Mouse (Mus musculus) thymus, postnatal 14 days (tissue): Measurements from ENCODE around the gene Arvcf.

Source experiments
- DNase-seq: peaks from one replicate; pipeline ENCODE4 v3.0.0; 2021

Gene Arvcf

DNA sequence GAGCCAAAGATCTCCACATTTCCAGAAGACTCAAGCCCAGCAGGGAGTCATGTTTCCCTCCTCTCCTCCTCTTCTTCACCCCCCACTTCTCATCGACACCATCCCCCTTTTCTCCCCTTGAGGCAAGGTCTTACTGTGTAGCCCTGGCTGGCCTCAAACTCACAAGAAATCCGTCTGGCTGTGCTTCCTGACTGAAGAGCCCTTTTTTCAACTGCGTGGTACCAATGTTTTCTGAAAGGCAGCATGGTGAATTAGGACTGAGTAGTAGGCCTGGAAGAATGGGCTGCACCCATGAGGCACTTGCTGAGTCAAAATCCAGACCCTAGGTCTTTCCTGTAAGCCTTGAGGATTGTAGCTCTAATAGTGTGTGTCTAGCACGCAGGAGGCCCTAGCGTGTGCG is 42.4 kb downstream of the Arvcf start:
- DNase-seq: no peak

DNA sequence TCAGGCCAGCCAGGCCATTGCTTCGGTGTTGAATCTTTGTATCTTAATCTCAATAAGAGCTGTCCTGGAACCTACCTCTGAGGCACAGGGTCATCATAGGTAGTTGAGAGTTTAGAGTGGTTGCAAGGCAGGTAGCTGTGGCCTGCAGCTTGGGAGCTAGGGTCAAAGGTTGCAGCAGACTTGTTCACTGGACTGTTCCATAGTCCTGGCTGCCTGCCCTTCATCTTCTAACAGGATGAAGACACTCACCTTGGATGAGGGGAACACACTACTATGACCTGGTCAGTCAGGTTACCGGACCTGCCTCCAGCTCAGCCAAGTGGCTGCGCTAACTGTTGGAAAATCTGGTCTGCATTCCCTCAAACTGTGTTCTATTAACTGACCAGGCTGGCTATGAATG is 43.1 kb downstream of the Arvcf start:
- DNase-seq: no peak

DNA sequence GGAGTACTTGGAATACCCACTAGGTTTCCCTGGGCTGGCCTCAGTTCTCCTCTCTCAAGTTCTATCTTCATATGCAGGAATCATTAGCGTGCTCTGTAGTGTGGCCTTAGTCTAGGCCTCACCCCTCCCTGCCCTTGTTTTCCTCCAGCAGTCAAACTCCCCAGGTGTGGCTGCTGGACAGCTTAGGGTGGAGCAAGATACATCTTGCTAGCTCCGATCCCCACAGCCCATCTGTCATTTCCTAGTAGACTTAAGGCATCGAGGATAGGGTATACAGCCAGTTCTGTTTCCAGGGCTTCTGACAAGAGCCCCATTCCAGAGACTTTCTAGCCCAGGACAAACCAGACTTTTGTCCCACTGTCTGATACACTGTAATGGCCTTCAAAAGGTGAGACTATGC is 43.7 kb downstream of the Arvcf start:
- DNase-seq: no peak

DNA sequence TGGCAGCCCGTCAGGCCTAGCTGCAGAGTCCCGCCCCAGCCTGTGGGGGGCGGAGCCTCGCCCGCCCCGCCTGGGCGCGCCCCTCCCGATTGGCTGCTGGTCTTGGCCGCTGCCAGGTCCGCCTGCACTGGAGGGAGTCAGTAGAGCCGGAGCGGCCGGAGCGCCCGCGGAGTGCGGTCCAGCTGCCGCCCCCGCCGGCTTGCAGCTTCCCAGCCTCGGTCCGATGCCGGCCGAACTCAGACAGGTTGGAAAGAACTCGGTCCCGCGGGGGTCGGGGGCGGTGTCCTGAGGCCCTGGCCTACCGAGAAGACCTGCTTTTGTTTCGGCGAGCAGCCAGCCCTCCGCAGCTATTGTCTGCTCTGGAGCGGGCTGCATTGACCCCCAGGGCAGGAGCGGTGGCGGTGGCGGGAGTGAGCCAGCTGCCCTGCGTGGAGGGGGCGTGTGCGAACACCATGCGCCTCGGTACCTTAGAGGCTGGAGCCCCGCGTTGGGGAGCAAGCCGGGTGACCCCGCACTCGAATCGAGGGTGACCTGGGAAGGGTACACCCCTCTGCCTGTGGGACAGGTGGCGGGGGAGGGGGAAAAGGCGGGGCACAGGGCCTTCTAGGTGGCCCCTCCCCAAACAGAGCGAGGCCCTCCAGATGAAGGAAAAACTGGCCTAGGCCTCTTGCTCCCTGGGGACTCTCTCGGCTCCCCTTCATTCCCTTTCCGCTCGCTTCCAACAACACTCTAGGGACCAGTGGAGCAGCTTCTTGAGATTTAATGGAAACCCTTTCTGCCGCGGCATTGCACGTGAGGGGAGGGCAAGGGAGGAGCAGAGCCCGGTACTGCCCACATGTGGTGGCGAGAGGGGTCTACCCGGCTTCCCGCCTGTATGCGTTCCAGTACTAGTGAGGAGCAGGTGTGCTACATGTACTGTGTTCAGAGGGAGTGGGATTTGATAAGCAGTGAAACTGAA is 44.8 kb downstream of the Arvcf start:
- peak; percentile 91 for DNase-seq

DNA sequence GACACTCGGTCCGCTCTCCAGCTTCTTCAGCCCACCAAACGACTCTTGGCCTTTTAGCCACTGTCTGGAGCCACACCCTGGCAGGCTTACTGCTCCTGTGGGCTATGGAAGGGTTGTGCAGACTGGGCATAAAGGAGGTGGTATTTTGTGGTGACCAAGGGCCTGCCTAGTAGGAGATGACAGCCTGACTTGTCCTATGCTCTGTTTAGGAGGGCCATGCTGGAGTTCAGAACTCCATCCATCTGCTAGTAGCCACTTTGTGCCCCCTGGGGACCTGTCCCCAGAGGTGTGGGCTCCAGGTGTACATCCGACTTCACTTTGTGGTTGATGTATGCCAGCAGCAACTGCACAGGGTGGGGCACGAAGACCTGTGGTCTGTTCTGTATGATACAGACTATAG is 45.6 kb downstream of the Arvcf start:
- DNase-seq: no peak

DNA sequence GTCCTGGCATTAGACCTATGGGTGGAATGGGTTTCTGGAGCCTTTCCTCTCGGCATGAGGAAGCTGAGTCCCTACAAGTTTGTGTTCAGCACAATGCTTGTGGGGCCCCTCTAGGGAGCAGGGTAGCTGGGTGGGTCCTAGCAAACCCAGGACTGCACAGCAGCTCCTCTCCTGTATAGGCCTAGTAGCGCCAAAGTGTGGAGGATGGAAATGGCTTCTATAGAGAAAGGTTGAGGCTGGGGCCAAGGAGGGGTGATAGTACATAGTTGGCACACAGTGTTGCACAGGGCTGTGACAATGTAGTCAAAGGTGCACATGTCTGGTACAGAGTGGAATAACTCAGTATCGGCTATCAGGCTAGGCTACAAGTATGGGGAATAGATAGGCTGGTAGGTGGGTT is 46.1 kb downstream of the Arvcf start:
- DNase-seq: no peak

DNA sequence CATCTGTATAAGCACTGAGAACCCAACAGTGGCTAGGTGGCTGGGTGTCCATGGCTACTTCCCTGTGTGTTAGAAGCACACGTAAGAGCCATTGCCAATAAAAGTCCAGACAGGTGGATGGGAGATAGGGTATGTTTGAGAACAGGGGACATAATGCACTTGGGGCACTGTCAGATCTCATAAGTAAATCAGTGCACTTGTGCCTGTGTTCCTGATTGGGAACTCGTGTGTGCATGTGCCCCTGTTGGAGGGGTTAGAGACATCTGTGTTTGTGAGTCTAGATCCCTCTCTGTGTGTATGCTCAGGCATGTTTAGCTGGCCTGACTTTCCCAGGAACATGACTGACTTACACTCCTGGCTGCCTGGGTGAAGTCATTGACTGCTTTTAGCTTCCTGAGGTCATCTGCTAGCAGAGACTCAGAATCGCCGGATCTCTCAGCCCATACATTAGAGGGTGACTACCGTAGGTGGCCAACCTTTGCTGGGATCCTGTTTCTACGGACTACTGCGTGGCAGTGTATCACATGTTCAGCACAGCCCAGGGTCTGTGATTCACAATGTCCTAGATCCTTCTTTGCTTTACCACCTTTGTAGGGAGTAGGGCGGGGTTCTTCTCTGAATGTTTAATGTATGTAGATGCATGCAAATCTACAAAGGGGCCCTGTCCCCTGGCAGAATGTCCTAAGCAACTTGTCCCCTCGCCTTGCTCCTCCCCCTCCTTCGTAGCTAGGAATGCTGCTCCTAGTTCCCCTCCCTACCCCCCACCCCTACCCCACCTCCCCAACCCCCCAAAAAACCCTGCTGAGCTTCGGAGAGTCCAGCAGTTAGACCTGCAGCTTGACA is 47.0 kb downstream of the Arvcf start:
- DNase-seq: no peak

DNA sequence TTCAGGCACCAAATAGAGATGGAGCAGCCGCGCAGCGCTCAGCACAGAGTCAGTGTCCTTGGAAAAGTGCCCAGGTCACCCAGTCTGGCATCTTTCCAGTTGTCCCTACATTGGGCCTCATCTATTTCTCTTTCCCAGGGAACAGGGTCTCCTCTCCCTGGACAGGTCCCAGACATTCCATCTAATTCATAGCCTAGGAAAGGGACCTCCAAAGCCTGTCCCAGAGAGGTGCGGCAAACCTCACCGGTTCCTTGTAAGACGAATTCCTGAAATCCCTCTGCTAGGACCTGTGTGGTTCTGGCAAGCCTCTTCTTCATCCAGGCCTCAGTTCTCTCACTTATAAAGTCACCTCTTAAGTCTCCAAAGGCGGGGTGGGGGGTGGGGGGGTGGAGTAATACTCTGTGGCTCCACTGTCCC is 47.6 kb downstream of the Arvcf start:
- no peak for DNase-seq

DNA sequence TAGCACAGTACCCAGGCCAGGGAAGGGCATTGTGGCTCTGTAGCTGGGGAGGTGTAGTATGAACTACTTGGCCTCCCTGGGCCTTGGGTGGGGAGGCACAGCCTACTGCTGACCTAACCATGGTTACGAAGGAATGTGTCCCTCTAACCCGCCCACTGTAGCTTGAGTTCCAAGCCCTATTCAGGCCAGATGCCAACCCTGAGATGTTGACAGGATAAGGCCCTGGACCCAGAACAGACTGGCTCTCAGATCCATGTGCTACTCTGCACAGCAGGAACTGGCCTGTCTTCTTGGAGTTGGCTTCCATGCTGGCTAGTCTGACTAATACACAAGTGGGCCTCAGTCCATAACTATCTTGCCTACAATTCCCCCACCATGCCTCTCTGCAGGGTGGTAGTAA is 48.2 kb downstream of the Arvcf start:
- DNase-seq: no peak

DNA sequence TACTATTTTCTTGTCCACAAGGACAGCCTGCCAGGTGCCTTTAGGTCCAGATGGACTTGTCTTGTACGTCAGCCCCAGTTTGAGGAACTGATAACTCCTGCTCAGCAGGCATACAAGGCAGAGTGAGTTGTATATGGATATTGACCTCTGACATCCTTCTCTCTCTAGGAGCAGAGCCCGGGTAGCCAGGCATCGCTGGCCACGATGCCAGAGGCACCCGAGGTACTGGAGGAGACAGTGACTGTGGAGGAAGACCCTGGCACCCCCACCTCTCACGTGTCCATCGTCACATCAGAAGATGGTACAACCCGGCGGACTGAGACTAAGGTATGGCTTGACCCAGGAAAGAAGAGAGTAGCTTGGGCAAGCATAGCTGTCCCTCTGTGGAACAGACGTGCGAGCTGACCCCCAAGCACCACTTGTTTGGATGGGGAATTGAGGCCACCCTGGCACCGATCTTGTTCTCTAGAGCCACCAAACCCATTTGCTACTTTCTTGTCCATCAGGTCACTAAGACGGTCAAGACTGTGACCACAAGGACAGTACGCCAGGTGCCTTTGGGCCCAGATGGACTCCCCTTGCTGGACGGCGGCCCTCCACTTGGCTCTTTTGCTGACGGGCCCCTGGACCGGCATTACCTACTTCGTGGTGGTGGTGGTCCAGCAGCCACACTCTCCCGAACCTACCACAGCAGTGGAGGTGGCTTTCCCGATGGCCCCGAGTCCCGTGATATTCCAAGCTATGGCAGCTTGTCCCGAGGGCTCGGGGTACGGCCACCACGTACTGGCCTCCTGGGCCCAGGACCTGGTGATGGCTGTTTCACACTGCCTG is 49.0 kb downstream of the Arvcf start:
- DNase-seq: no peak

DNA sequence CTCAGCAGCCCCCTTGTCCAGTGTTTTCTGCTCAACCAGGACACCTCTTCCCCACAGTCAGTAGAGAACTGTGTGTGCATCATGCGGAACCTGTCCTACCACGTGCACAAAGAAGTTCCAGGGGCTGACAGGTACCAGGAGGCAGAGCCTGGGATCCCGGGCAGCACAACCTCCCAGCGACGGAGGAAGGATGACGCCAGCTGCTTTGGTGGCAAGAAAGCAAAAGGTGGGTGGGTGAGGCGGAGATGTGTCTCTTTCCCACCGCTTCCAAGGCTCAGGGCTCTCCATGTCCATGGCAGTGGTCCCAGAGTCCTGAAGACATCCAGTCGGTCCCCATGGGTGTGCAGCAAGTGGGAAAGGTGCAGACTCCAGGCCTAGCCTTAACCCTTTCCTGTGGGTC is 52.0 kb downstream of the Arvcf start:
- DNase-seq: no peak

DNA sequence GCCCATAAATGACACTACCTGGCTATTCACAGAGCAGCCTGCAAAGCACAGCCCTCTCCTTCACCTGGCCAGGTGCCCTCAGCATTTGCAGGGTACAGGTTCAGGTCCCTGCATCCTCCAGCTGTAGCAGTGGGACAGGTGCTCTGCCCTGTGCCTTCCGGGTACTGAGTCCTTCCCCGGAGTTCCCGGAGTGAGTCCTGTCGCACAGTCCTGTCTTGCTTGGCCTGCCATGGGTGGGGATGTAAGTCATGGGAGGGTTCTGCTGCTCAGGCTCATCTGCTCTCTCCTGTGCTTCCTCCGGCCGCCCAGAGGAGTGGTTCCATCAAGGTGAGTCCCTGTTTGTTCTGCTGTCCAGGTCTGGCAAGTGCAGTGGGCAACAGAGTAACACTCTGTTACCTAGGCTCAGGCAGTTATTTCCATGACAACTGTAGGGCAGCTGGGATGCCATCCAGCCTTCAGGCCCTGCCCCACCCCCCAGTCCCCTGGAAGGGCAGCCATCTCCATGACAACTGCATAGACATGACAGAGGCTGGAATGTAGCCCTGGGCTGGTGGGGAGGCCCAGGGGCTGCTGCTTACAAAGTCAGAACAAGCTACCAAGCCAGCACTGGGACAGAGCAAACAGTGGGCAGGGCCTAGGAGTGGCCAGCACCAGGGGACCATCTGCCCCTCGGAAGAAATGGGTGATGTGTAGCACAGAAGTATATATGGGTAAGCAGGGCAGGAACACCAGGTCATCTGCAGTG is 52.7 kb downstream of the Arvcf start:
- DNase-seq: no peak

DNA sequence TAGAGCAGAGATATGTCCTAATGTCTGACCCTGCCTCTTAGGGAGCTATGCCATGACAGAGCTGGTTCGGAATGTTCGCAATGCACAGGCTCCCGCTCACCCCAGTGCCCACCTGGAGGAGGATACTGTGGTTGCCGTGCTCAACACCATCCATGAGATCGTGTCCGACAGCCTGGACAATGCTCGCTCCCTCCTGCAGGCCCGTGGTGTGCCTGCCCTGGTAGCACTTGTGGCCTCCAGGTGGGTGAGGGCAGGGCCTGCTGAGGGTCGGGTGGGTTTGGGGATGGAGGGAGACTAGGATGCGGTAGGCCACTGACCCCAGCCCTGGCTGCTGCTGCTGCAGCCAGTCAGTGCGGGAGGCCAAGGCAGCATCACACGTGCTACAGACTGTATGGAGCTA is 55.3 kb downstream of the Arvcf start:
- DNase-seq: no peak

DNA sequence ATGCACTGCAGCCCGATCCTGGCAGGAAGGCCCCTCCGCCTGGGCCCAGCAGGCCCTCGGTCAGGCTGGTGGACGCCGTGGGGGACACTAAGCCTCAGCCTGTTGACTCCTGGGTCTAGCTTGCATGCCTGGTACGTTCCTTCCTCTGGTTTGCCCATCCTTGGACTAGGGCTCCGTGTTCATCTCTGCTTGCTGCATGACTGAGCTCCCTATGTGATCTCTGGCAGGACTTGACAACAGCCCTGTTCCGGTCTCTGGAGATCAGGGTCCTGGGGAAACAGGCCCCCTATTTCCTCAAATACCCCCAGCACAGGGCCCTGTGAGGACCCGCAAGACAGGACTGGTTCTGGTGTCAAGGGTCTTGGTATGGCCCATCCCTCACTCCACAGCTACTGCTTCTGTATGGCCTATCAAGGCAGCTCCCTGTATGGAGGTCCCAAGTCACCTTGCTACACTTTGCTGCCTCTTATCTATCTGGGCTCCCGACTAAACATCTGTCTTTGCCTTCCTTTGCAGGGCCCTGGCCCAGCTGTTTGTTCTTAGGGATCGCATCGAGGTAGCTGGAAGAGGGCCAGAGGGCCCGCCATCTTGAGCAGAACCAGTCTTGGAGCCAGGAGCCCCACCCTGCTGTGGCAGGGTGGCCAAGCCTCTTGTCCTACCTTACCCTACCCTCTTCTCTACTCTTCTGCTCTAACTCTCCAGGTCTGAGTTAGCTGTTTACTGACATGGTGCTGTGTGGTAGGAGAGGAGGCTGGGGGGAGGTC is 57.3 kb downstream of the Arvcf start:
- DNase-seq: no peak

DNA sequence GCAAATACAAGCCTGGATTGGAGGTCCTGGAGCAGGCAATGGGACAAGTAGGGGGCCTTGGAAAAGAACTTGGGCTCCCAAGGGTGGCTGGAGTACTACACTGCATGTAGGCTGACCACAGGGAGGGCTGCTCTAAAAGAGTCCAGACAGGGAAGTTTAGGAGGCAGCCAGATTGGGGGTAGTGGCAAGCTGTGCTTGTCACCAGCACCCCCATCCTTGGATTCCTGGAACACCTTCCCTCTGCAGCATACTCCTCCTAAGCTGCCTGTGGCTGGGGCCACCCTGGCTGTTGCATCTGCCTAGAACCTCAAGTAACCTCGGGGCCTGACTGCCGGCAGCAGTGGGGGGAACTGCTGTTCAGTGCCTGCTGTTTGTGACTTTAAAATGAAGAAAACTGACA is 57.9 kb downstream of the Arvcf start:
- DNase-seq: no peak

DNA sequence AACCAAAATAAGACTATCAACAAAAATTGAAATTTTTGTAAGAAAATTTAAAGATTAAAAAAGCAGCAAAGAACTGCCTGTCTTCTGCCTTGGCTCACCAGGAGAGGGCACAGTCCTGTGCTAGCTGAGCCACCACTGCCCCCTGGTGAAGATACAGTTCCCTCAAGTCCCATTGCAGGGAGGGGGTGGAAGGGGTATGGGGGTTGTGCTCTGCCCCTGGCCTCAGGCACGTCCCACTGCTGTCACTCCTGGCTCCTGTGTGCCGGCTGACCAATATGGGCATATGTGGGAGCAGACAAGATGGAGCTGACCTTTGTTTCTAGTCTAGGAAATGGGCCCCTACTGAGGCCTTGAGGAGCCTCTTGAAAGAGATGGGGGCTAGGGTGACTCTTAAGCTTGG is 58.3 kb downstream of the Arvcf start:
- peak; percentile 80 for DNase-seq

DNA sequence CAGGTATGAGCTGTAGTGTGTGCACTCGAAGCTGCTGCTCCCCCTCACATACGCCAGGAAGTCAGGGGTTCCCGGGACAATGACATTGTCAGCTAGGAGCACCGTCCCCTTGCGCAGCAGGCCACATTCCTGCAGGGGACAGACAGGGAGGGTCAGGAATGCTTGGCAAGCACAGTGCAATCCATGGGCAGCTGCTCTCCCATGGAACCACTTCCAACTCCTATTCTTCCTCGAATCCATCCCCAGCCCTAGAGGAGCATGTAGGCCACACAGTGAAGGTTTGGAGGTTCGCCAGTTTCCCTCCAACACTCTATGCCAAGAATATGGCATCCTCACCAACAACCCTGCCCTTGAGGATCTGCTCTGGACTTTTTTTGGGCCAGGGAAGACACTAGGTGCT is 59.9 kb downstream of the Arvcf start:
- no peak for DNase-seq

DNA sequence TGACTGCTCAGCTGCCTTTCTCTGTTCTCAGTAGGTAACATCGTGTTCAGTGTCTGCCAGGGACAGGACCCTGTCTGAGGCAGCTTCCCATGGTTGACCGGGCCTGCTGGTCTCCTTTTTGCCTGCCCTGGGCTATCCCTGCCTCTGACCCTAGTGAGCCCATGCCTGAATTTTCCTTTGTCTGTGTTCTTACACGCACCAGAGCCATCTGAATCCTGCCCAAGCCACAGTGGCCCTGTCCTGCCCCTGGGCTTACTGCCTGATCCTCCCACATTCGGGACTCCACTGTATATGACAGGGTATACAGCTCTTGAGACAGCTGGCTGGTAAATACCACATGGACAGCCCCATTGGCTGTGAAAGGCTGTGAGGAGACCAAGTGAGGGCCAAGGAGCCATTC is 61.8 kb downstream of the Arvcf start:
- DNase-seq: no peak

DNA sequence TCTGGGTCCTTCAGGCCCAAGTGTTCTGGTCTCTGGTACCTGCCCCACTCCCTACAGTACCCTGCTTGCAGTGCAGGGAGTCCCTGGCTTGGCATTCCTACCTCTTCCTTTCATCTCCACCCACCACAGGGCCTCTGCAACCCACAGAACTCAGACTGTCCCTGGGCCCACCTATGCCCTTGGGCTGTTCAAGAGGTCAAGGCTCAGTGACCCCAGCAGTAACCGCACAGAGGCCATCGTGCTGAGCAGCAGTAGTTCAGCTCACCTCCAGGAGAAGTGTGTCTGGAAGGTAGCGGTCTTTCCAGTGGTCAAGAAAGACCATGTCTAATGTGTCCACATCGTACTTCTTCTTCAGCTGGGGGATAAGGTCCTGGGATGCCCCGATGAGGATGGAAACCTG is 62.4 kb downstream of the Arvcf start:
- no peak for DNase-seq

DNA sequence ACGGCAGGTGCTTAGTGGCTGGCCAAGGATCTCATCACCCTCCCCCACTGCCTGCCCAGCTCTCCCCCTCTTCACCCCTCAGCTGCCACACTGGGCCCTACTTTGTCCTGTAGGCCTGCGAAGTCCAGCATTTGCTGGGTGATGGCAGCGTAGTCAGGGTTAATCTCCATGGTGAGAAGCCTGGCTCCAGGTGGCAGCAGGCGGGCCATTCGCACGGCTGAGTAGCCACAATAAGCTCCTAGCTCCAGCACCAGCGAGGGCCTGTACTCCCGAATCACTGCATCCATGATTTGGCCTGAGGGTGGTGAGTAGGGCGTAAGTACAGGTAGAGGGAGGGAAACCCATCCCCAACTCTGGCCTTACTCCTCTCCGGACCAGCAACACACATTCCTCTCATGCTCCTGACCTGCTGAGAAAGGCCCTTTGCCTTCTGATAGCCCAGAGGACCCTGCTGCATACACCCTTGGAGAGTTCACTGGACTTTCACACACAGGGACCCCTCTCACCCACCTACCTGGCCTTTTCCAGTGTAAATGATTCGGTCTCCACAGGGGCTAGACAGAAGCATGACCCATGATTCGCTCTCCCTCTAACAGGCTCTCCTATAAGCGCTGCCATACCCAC is 63.2 kb downstream of the Arvcf start:
- DNase-seq: no peak

DNA sequence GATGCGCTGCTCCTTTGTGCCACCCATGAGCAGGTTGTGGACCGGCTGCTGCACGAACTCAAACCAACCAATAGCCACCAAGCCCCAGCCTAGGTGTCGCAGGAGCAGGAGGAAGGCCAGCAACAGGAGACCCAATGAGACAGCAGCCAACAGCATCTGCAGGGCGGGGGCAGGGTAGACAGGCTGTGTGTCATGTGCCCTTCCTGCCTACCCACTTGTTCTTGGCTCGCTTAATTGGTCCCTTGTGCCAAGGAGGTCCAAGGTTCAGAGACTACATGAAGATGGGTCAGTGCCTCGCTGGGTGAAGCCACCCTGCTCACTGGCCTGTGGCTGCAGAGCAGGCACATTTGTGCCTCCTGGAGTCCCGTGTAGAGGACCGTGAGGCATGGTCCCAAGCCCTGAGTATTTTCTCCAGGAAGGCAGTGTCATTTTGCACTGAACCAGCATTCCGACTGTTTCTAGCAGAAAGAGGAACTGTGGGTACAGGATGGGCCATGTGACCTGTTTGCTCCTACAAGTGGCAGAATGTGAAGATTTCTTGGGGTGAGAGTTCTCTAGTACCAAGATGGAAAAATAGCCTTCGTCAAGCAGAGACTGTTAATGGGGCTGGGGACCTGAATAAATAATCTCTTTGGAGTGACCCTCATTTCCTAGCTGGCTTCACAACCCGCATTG is 64.0 kb downstream of the Arvcf start:
- peak; percentile 57 for DNase-seq
